9 mouse cellular contexts compared by ENCODE assay signal in genomic region chr2:68430493-68430892, GRCm38 (mm10). TPM values are rescaled to one million over a fixed set of nuclear protein-coding genes. Genes with fewer than 3 reads are reported as not detected.
DNase-seq lines count a peak whose midpoint lies in the region; ATAC-seq and TF ChIP-seq lines count a peak whose summit lies in the region.
"Had no signal": no experiment of that assay in that cellular context is flagged by ENCODE, and none has a peak within 500 bp of the region (broad histone marks: within the 10 kb centered on the region; RNA-seq: fewer than 3 reads in every experiment).

No protein-coding gene starts in this region.

- H3K27me3 ChIP-seq in kidney, postnatal 0 days (ENCODE audit: insufficient read depth, low read length) = no peaks in the 10 kb centered on the region
- H3K27me3 ChIP-seq in spleen, adult 2 months (ENCODE audit: control insufficient read depth, insufficient read depth, low read length) = no peaks in the 10 kb centered on the region

- H3K4me3 ChIP-seq in kidney, postnatal 0 days (replicated peaks; ENCODE audit: low read depth, low read length) = no peak overlapping the region
- no peak overlapping the region for H3K4me3 ChIP-seq in bone marrow, adult 2 months (replicated peaks; ENCODE audit: control insufficient read depth, low read depth, low read length)
- no peak overlapping the region for H3K4me3 ChIP-seq in spleen, adult 2 months (ENCODE audit: extremely low read depth, insufficient read depth, insufficient read length)

- no peak for DNase-seq in kidney, postnatal 0 days (ENCODE audit: low spot score)
- no peak for DNase-seq in kidney, adult 18-20 months
- peak; percentile 90 for DNase-seq in induced T-regulatory cell, adult 2 months (ENCODE audit: low read depth)
- DNase-seq in spleen, adult 2 months (ENCODE audit: low read depth in 1 of 2, low spot score in 2 of 2) = peak; percentile 23 to 36
- no peak for DNase-seq in gastrocnemius, postnatal 25 days
- no peak for DNase-seq in left cerebral cortex, adult 8-10 months (ENCODE audit: low spot score in 2 of 2)
- no peak for DNase-seq in right cerebral cortex, postnatal 14 days

- TF ChIP-seq POLR2A in bone marrow, adult 2 months (IDR thresholded peaks at IDR 0.05; ENCODE audit: borderline replicate concordance, control insufficient read depth, low read depth, low read length) = no peak
- TF ChIP-seq POLR2A in spleen, adult 2 months (IDR thresholded peaks at IDR 0.05; ENCODE audit: low read depth, low read length) = no peak

- H3K4me2 ChIP-seq in kidney, postnatal 0 days (ENCODE audit: low read length) = no peak overlapping the region

- no peak for ATAC-seq in kidney, postnatal 0 days (replicated peaks; ENCODE audit: low FRiP score, low read depth)
- ATAC-seq: midbrain, embryonic 16.5 days had no signal

- no peak overlapping the region for H3K27ac ChIP-seq in kidney, postnatal 0 days
- H3K27ac ChIP-seq in bone marrow, adult 2 months (ENCODE audit: control insufficient read depth, insufficient read depth, low read depth, low read length, poor library complexity) = no peak overlapping the region
- H3K27ac ChIP-seq in spleen, adult 2 months (ENCODE audit: insufficient read depth, low read length) = no peak overlapping the region

- H3K9ac ChIP-seq in kidney, postnatal 0 days (ENCODE audit: low read depth, low read length) = no peak overlapping the region

- no peaks in the 10 kb centered on the region for H3K36me3 ChIP-seq in kidney, postnatal 0 days (ENCODE audit: insufficient read depth, low read length)
- H3K36me3 ChIP-seq in spleen, adult 2 months (ENCODE audit: control insufficient read depth, insufficient read depth, low read length) = no peaks in the 10 kb centered on the region

- WGBS in kidney, postnatal 0 days = 77% methylated on average over 5 of the region's 5 CpGs
- 41% methylated on average over 5 of the region's 5 CpGs for WGBS in bone marrow, adult 2 months
- 35% methylated on average over 5 of the region's 5 CpGs for WGBS in spleen, adult 2 months

- peaks cover 6% of the 10 kb centered on the region for H3K4me1 ChIP-seq in kidney, postnatal 0 days (replicated peaks; ENCODE audit: insufficient read depth, low read length)
- no peaks in the 10 kb centered on the region for H3K4me1 ChIP-seq in bone marrow, adult 2 months (ENCODE audit: control insufficient read depth, insufficient read depth, low read length)
- peaks cover 9% of the 10 kb centered on the region; the same call in 1 of the 2 replicates for H3K4me1 ChIP-seq in spleen, adult 2 months (ENCODE audit: control insufficient read depth, insufficient read depth, insufficient read length)

- peak; percentile 64; the same call in 1 of the 2 replicates for TF ChIP-seq CTCF in kidney, postnatal 0 days (IDR thresholded peaks at IDR 0.05; ENCODE audit: low read depth)
- peak; percentile 37; the same call in 1 of the 2 replicates for TF ChIP-seq CTCF in bone marrow, adult 2 months (IDR thresholded peaks at IDR 0.05; ENCODE audit: control insufficient read depth, insufficient read depth, low read length)
- TF ChIP-seq CTCF in spleen, adult 2 months (IDR thresholded peaks at IDR 0.05; ENCODE audit: extremely low read depth, insufficient read depth, insufficient read length, insufficient replicate concordance) = peak; percentile 28; the same call in 1 of the 2 replicates

- no peaks in the 10 kb centered on the region for H3K9me3 ChIP-seq in kidney, postnatal 0 days (replicated peaks; ENCODE audit: low read length)

RNA-seq across cellular contexts. Expression of gene Stk39, which starts 41.6 kb away (rescaled TPM):
- 26.7 and 29.0 TPM in 2 replicates for polyA plus RNA-seq in kidney, postnatal 0 days (2015; fragmentation: Nextera tagmentation; extraction: Ambion mirVana)
- polyA plus RNA-seq in bone marrow, adult 2 months (2011; ENCODE audit: insufficient read depth, insufficient read length, low replicate concordance, missing spikeins) = 1.8 and 2.1 TPM in 2 replicates
- polyA plus RNA-seq in spleen, adult 2 months (2012; rRNA removed) = 3.7 and 3.8 TPM in 2 replicates
- total RNA-seq in gastrocnemius, postnatal 25 days (2021) = 1 to 10 TPM; 4.7 to 4.8 TPM
- 10 to 100 TPM; 88.4 to 96.1 (median 92.5) TPM for total RNA-seq in left cerebral cortex, adult 8-10 months (2022)

Comparison
In these comparisons a context has a peak if more than half of its experiments do, and no peak if none do; other contexts are left out.
1. DNase-seq: peak in induced T-regulatory cell, adult 2 months (single experiment) and spleen, adult 2 months (2 of 2); none in kidney, postnatal 0 days (single experiment), kidney, adult 18-20 months (single experiment), gastrocnemius, postnatal 25 days (single experiment), left cerebral cortex, adult 8-10 months (0 of 2) and right cerebral cortex, postnatal 14 days (single experiment).
2. Peak in every context shown above with its lines, with median percentiles within 50 percentile points of each other: CTCF ChIP-seq.